9 mouse cellular contexts compared by ENCODE assay signal in the genomic region with DNA sequence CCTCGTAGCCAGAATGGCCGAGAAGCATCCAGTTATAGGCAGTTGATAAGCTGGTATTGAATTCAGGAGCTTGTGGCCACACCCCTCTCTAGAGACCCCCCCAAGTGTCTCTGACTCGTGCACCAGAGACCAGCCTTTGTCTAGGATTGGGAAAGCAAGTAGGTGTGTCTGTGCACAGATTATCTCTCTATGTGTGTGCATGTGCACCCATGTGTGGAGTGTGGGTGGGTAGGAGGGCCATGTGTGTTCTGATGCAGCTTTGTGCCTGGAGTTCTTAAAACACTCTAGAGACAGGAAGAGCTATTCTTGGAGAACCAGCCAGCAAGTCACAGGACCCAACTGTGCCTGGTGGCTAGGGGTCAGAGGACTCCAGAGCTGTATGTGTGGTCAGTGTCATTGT. TPM values are rescaled to one million over a fixed set of nuclear protein-coding genes. Genes with fewer than 3 reads are reported as not detected.
DNase-seq lines count a peak whose midpoint lies in the region; ATAC-seq and TF ChIP-seq lines count a peak whose summit lies in the region.
"Had no signal": no experiment of that assay in that cellular context is flagged by ENCODE, and none has a peak within 500 bp of the region (broad histone marks: within the 10 kb centered on the region; RNA-seq: fewer than 3 reads in every experiment).

No protein-coding gene starts in this region.

- peak; percentile 54; the same call in 1 of the 2 replicates for ATAC-seq in kidney, embryonic 14.5 days (ENCODE audit: low FRiP score, low TSS enrichment)

- no peak for TF ChIP-seq POLR2A in cerebellum, adult 2 months (IDR thresholded peaks at IDR 0.05; ENCODE audit: borderline replicate concordance, insufficient read depth, low read length)
- TF ChIP-seq POLR2A in spleen, adult 2 months (IDR thresholded peaks at IDR 0.05; ENCODE audit: low read depth, low read length) = no peak

- peaks cover 47% of the 10 kb centered on the region for H3K4me1 ChIP-seq in cerebellum, adult 2 months (ENCODE audit: control insufficient read depth, insufficient read depth, low read length)
- peaks cover 26% of the 10 kb centered on the region for H3K4me1 ChIP-seq in kidney, embryonic 14.5 days (ENCODE audit: control insufficient read depth, insufficient read depth, low read length)
- H3K4me1 ChIP-seq in spleen, adult 2 months (ENCODE audit: control insufficient read depth, insufficient read depth, insufficient read length) = peaks cover 27% of the 10 kb centered on the region

- WGBS in cerebellum, adult 2 months = 53% methylated on average over 3 of the region's 3 CpGs
- 72% methylated on average over 3 of the region's 3 CpGs for WGBS in kidney, embryonic 14.5 days
- 57% methylated on average over 3 of the region's 3 CpGs for WGBS in spleen, adult 2 months

- H3K27me3 ChIP-seq in cerebellum, adult 2 months (ENCODE audit: control insufficient read depth, insufficient read depth, low read length) = no peaks in the 10 kb centered on the region
- H3K27me3 ChIP-seq in kidney, embryonic 14.5 days (ENCODE audit: control insufficient read depth, insufficient read depth, low read length) = no peaks in the 10 kb centered on the region
- H3K27me3 ChIP-seq in spleen, adult 2 months (ENCODE audit: control insufficient read depth, insufficient read depth, low read length) = no peaks in the 10 kb centered on the region

- no peak for DNase-seq in cerebellum, adult 2 months
- DNase-seq in cerebellum, postnatal 14 days = no peak
- no peak for DNase-seq in kidney, postnatal 25 days
- DNase-seq in spleen, adult 2 months (ENCODE audit: low read depth in 1 of 2, low spot score in 2 of 2) = no peak
- DNase-seq in spleen, postnatal 14 days (ENCODE audit: low spot score in 2 of 2) = no peak
- DNase-seq in natural killer cell, adult 2 months (ENCODE audit: low spot score in 2 of 2) = no peak
- DNase-seq in yolk sac, embryonic 10.5 days (ENCODE audit: low spot score) = no peak

- H3K27ac ChIP-seq in cerebellum, adult 2 months (ENCODE audit: insufficient read depth, low read length) = peak overlapping the region; percentile 32; the same call in 1 of the 2 replicates
- peak overlapping the region; percentile 59; the same call in 1 of the 2 replicates for H3K27ac ChIP-seq in kidney, embryonic 14.5 days (ENCODE audit: low read depth, low read length)
- H3K27ac ChIP-seq in spleen, adult 2 months (ENCODE audit: insufficient read depth, low read length) = peak overlapping the region; percentile 47
- H3K27ac ChIP-seq: hindbrain, embryonic 14.5 days had no signal

- no peak overlapping the region for H3K4me3 ChIP-seq in cerebellum, adult 2 months (replicated peaks; ENCODE audit: insufficient read depth, low read depth, low read length)
- no peak overlapping the region for H3K4me3 ChIP-seq in kidney, embryonic 14.5 days (ENCODE audit: low read length)
- H3K4me3 ChIP-seq in spleen, adult 2 months (ENCODE audit: extremely low read depth, insufficient read depth, insufficient read length) = no peak overlapping the region

- no peaks in the 10 kb centered on the region for H3K36me3 ChIP-seq in kidney, embryonic 14.5 days (ENCODE audit: control insufficient read depth, insufficient read depth, low read length)
- no peaks in the 10 kb centered on the region for H3K36me3 ChIP-seq in spleen, adult 2 months (ENCODE audit: control insufficient read depth, insufficient read depth, low read length)

- no peaks in the 10 kb centered on the region for H3K9me3 ChIP-seq in kidney, embryonic 14.5 days (ENCODE audit: control insufficient read depth, low read length)

- H3K4me2 ChIP-seq in kidney, embryonic 14.5 days (replicated peaks; ENCODE audit: low read depth, low read length) = no peak overlapping the region
- H3K4me2 ChIP-seq: hindbrain, embryonic 14.5 days had no signal

- H3K9ac ChIP-seq in kidney, embryonic 14.5 days (ENCODE audit: low read depth, low read length) = no peak overlapping the region
- H3K9ac ChIP-seq: hindbrain, embryonic 14.5 days had no signal

- no peak for TF ChIP-seq CTCF in cerebellum, adult 2 months (IDR thresholded peaks at IDR 0.05; ENCODE audit: borderline replicate concordance, insufficient read depth, low read depth, low read length)
- no peak for TF ChIP-seq CTCF in spleen, adult 2 months (IDR thresholded peaks at IDR 0.05; ENCODE audit: extremely low read depth, insufficient read depth, insufficient read length, insufficient replicate concordance)

RNA-seq across cellular contexts. Expression of gene Ell, which starts 21.3 kb away (rescaled TPM):
- 27.9 and 29.1 TPM in 2 replicates for polyA plus RNA-seq in cerebellum, adult 2 months (2012; rRNA removed)
- 12.9 and 22.4 TPM in 2 replicates for polyA plus RNA-seq in kidney, embryonic 14.5 days (2014; fragmentation: Nextera tagmentation; extraction: Ambion mirVana)
- 21.3 and 27.9 TPM in 2 replicates for polyA plus RNA-seq in spleen, adult 2 months (2012; rRNA removed)

RNA-seq across cellular contexts. Expression of gene Kxd1, which starts 32.8 kb away (rescaled TPM):
- polyA plus RNA-seq in cerebellum, adult 2 months (2012; rRNA removed) = 63.4 and 65.9 TPM in 2 replicates
- 70.0 and 70.9 TPM in 2 replicates for polyA plus RNA-seq in kidney, embryonic 14.5 days (2014; fragmentation: Nextera tagmentation; extraction: Ambion mirVana)
- polyA plus RNA-seq in spleen, adult 2 months (2012; rRNA removed) = 50.2 and 52.0 TPM in 2 replicates

RNA-seq across cellular contexts. Expression of gene Fkbp8, which starts 33.0 kb away (rescaled TPM):
- 531 and 552 TPM in 2 replicates for polyA plus RNA-seq in cerebellum, adult 2 months (2012; rRNA removed)
- 252 and 291 TPM in 2 replicates for polyA plus RNA-seq in kidney, embryonic 14.5 days (2014; fragmentation: Nextera tagmentation; extraction: Ambion mirVana)
- polyA plus RNA-seq in spleen, adult 2 months (2012; rRNA removed) = 305 and 370 TPM in 2 replicates

RNA-seq across cellular contexts. Expression of gene Isyna1, which starts 33.6 kb away (rescaled TPM):
- 55.3 and 61.4 TPM in 2 replicates for polyA plus RNA-seq in cerebellum, adult 2 months (2012; rRNA removed)
- polyA plus RNA-seq in kidney, embryonic 14.5 days (2014; fragmentation: Nextera tagmentation; extraction: Ambion mirVana) = 102 and 118 TPM in 2 replicates
- 136 and 189 TPM in 2 replicates for polyA plus RNA-seq in spleen, adult 2 months (2012; rRNA removed)

RNA-seq across cellular contexts. Expression of gene Ssbp4, which starts 48.1 kb away (rescaled TPM):
- 172 and 181 TPM in 2 replicates for polyA plus RNA-seq in cerebellum, adult 2 months (2012; rRNA removed)
- polyA plus RNA-seq in kidney, embryonic 14.5 days (2014; fragmentation: Nextera tagmentation; extraction: Ambion mirVana) = 172 and 220 TPM in 2 replicates
- 168 and 256 TPM in 2 replicates for polyA plus RNA-seq in spleen, adult 2 months (2012; rRNA removed)
